Mouse (Mus musculus) heart, embryonic 11.5 days (tissue): ENCODE data around the gene Gnai2. TPM values are rescaled to one million over a fixed set of nuclear protein-coding genes. Genes with fewer than 3 reads are reported as not detected.
A peak's percentile ranks its signal among the peaks of the same experiment; 100 is the strongest.

Experiments used
- ATAC-seq: fragments of 200-750 bp; cut with Nextera tagmentation; replicated peaks from 2 replicates; pipeline ENCODE4 v1.8.0; 2017; ENCODE audit warnings: moderate library complexity; ENCODE audit not compliant: insufficient number of reproducible peaks, low FRiP score, low TSS enrichment
- H3K27ac ChIP-seq: fragments of 300-500 bp; sonication (generic); 2 replicates; pipeline ENCODE4 v1.5.1; 2014; ENCODE audit warnings: mild to moderate bottlenecking, low read depth, low read length
- H3K27me3 ChIP-seq: fragments of 300-500 bp; sonication (generic); 2 replicates; pipeline ENCODE4 v1.6.1; 2014; ENCODE audit warnings: mild to moderate bottlenecking, low read length, mixed read lengths; ENCODE audit not compliant: control insufficient read depth, insufficient read depth
- H3K36me3 ChIP-seq: fragments of 300-500 bp; sonication (generic); 2 replicates; pipeline ENCODE4 v1.6.1; 2014; ENCODE audit warnings: mild to moderate bottlenecking, low read length, moderate library complexity, mixed read lengths; ENCODE audit not compliant: control insufficient read depth, insufficient read depth
- H3K4me1 ChIP-seq: fragments of 300-500 bp; sonication (generic); 2 replicates; pipeline ENCODE4 v1.6.1; 2014; ENCODE audit warnings: low read length; ENCODE audit not compliant: control insufficient read depth, insufficient read depth
- H3K4me2 ChIP-seq: fragments of 300-500 bp; sonication (generic); 2 replicates; pipeline ENCODE4 v1.6.1; 2014; ENCODE audit warnings: mild to moderate bottlenecking, moderate library complexity
- H3K4me3 ChIP-seq: fragments of 300-500 bp; sonication (generic); 2 replicates; pipeline ENCODE4 v1.5.1; 2014; ENCODE audit warnings: low read depth, low read length
- H3K9ac ChIP-seq: fragments of 300-500 bp; sonication (generic); 2 replicates; pipeline ENCODE4 v1.6.1; 2014; ENCODE audit warnings: mild to moderate bottlenecking, low read depth, low read length, moderate library complexity
- H3K9me3 ChIP-seq: fragments of 300-500 bp; sonication (generic); replicated peaks from 2 replicates; pipeline ENCODE4 v1.6.1; 2016; ENCODE audit warnings: low read length; ENCODE audit not compliant: control insufficient read depth
- WGBS: fragments of 180-500 bp; shearing (Covaris S2); extraction: QIAGEN DNeasy Blood & Tissue Kit; methylation state at CpG from one replicate; pipeline ENCODE4 v1.1.7; 2014; ENCODE audit not compliant: insufficient replicate concordance; 5-methylcytosine and 5-hydroxymethylcytosine counted together
- polyA plus RNA-seq: library from polyadenylated mRNA; unstranded; fragments of >200 nt; fragmentation: Nextera tagmentation; extraction: Ambion mirVana; gene quantifications from 2 replicates; pipeline ENCODE4 v1.2.1, GENCODE M21; 2014

The Gnai2 gene
- polyA plus RNA-seq, 1 experiment from 2014 or later = 316 TPM

DNA sequence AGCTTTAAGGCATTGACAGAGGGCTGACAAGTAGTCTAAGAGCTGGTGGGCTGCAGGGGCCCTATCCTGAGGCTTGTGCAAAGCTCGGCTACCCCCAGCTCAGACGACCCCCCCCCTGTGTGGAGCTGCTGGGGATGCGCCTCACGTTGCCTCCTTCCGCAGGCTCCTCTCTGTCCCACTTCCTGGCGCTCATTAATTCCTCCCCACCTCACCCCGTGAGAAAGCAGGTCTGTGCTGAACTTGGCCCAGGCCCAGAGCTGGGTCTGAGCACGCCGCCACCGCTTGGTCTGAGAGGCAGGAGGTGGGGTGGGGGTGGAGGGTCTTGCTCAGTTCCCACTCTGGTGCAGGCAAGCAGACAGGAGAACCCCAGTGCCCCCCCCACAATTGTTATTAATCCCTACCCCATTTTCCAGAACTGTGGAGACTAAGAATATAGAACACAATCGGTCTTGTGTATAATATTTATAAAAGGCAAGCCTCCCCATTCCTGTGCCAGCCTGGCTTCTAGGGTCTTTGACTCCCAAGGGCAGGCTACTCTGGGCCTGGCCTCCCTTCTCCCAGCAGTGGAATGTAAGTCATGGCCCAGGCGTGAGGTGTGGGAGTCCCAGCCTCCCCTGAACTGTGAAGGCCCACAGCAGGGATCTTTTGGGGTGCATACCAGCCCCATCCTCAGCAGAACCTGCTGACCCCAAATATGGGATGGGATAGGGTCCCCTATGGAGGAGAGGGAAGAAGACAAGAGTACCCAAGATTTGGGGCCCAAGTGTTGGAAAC is 15.7 kb upstream of the Gnai2 start:
- Histone ChIP-seq H3K36me3 (no peaks in the 10 kb centered on the region), H3K9me3 (no peaks in the 10 kb centered on the region), H3K27me3 (no peaks in the 10 kb centered on the region), H3K4me3 (no peak overlapping the region), H3K4me2 (no peak overlapping the region), H3K4me1 (peaks cover 9% of the 10 kb centered on the region), H3K27ac (no peak overlapping the region), H3K9ac (0 out of 2 replicates have a peak overlapping the region, but pooled peaks have one; percentile 16)
- ATAC-seq = no peak
- WGBS = 41% methylated on average over 12 of the region's 12 CpGs

DNA sequence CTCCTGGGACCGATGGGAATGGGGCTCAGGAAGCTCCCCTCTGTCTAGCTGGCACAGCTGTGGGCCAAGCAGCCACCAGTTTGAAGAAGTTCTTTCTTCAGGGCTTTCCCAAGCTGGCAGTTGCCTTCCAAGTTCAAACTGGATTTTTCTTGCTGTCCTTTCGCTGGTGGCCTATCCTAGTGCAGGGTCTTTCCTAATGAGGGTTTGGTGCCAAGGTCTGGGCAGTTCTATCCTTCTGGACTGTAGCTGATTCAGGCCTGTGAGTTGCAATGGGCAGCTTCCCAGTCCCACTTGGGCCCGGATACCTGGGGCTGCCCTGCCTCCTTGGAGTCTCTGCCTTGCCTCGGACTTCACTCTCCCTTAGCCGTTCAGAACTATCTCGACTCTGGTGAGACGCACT is 15.1 kb upstream of the Gnai2 start:
- Histone ChIP-seq H3K36me3 (no peaks in the 10 kb centered on the region), H3K4me2 (no peak overlapping the region), H3K27ac (no peak overlapping the region), H3K4me3 (no peak overlapping the region), H3K27me3 (no peaks in the 10 kb centered on the region), H3K9ac (no peak overlapping the region), H3K4me1 (peaks cover 9% of the 10 kb centered on the region), H3K9me3 (no peaks in the 10 kb centered on the region)
- 66% methylated on average over 7 of the region's 7 CpGs for WGBS
- ATAC-seq = no peak

GRCm38 (mm10) chr9:107648767-107649166 is 13.6 kb upstream of the Gnai2 start:
- ATAC-seq = no peak
- Histone ChIP-seq H3K4me1 (peaks cover 9% of the 10 kb centered on the region), H3K27ac (no peak overlapping the region), H3K9ac (no peak overlapping the region), H3K4me2 (no peak overlapping the region), H3K4me3 (no peak overlapping the region), H3K36me3 (no peaks in the 10 kb centered on the region), H3K9me3 (no peaks in the 10 kb centered on the region), H3K27me3 (no peaks in the 10 kb centered on the region)
- WGBS = 49% methylated on average over 3 of the region's 3 CpGs

GRCm38 (mm10) chr9:107646975-107647374 is 11.8 kb upstream of the Gnai2 start:
- Histone ChIP-seq H3K36me3 (no peaks in the 10 kb centered on the region), H3K9ac (no peak overlapping the region), H3K9me3 (no peaks in the 10 kb centered on the region), H3K4me3 (no peak overlapping the region), H3K4me1 (peaks cover 9% of the 10 kb centered on the region), H3K4me2 (no peak overlapping the region), H3K27ac (no peak overlapping the region), H3K27me3 (no peaks in the 10 kb centered on the region)
- no peak for ATAC-seq
- 77% methylated on average over 6 of the region's 6 CpGs for WGBS

DNA sequence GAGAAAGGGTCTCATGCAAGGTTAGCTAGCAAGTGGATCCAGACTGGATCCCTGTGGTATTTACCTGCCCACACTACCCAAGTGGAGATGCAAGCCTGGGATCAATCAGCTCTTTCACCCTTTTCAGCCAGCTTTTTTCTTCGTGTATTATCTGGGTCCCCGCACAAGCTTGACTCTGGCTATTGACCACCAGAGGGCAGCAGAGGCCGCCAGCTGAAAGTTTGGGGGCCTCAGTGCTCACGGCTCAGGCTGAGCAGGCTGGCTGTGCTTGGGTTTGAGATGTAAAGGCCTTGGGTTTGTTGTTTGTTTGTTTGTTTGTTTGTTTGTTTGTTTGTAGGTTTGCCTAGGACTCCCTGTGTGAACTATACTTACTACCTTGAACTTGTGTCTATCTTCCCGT is 10.4 kb upstream of the Gnai2 start:
- H3K36me3 ChIP-seq = no peaks in the 10 kb centered on the region
- H3K27ac ChIP-seq = no peak overlapping the region
- no peaks in the 10 kb centered on the region for H3K27me3 ChIP-seq
- ATAC-seq = no peak
- no peak overlapping the region for H3K4me3 ChIP-seq
- H3K4me1 ChIP-seq = peaks cover 3% of the 10 kb centered on the region
- 11% methylated on average over 5 of the region's 5 CpGs for WGBS
- no peak overlapping the region; the same call in 1 of the 2 replicates for H3K4me2 ChIP-seq
- H3K9me3 ChIP-seq = no peaks in the 10 kb centered on the region
- no peak overlapping the region for H3K9ac ChIP-seq

DNA sequence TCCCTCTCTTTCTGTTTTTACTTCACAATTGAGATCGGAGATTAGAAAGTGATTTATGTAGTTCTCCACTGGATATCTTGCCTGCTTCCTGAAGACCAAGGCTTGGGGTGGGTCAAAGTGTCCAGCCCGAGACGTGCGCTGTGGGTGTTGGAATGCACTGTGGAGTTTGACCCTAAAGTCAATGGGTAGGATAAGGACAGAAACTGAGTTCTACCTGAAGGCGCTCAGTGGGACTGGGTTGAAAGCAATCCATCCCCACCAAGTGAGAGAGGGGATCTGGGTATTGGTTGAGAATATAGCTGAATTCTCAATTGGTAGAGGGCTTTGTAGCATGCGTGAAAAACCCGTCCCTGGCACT is 10.0 kb upstream of the Gnai2 start:
- no peak overlapping the region for H3K4me3 ChIP-seq
- WGBS = 49% methylated on average over 7 of the region's 7 CpGs
- no peaks in the 10 kb centered on the region for H3K36me3 ChIP-seq
- H3K4me1 ChIP-seq = no peaks in the 10 kb centered on the region
- ATAC-seq = no peak
- H3K9me3 ChIP-seq = no peaks in the 10 kb centered on the region
- H3K4me2 ChIP-seq = peak overlapping the region; percentile 74
- no peaks in the 10 kb centered on the region for H3K27me3 ChIP-seq
- H3K9ac ChIP-seq = peak overlapping the region; percentile 58
- no peak overlapping the region for H3K27ac ChIP-seq

- Histone ChIP-seq H3K9ac (peak overlapping the region; percentile 72), H3K4me3 (peak overlapping the region; percentile 37), H3K4me2 (peak overlapping the region; percentile 74), H3K27me3 (no peaks in the 10 kb centered on the region), H3K36me3 (no peaks in the 10 kb centered on the region), H3K4me1 (no peaks in the 10 kb centered on the region), H3K27ac (peak overlapping the region; percentile 54; the same call in 1 of the 2 replicates), H3K9me3 (no peaks in the 10 kb centered on the region)
- WGBS = 5% methylated on average over 35 of the region's 35 CpGs
- ATAC-seq = peak; percentile 53
These were observed 9.5 kb upstream of the Gnai2 start for GRCm38 (mm10) chr9:107644495-107645152.

- Histone ChIP-seq H3K36me3 (no peaks in the 10 kb centered on the region), H3K4me1 (no peaks in the 10 kb centered on the region), H3K27me3 (no peaks in the 10 kb centered on the region), H3K9me3 (no peaks in the 10 kb centered on the region), H3K4me3 (no peak overlapping the region), H3K9ac (no peak overlapping the region), H3K4me2 (peak overlapping the region; percentile 74), H3K27ac (no peak overlapping the region)
- WGBS = 88% methylated on average over 13 of the region's 13 CpGs
- ATAC-seq = no peak
These were observed 8.5 kb upstream of the Gnai2 start for GRCm38 (mm10) chr9:107643544-107644214.
